Mouse (Mus musculus) B cell, adult 2 months (primary cell): Measurements from ENCODE around the gene Ak5.
"Not testable (repeated sequence)": the region's sequence is repeated elsewhere in the genome, so short reads cannot be mapped to it uniquely, and the experiment has no call there.

Source experiments
- DNase-seq, 2 experiments: peaks; one replicate each; pipeline ENCODE4 v3.0.0; 2022

The Ak5 gene

DNA sequence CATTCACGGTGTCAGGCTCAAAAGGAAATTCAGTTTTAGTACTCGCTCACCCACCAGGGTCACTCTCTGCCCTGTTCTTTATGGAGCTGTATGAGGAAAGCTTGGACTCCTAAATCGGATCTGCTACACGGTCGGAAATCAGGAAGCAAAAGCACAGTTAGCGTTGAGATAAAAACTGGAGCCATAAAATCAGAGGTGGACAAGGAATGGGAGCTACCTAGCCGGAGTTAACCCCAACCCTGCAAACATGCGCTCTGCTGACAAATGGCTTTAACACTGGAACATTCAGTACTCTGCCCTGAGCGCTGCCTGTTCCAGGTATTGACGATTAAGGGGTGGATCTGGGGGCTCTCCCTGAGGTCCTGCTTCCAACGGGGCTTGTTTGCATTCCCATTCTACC lies 47.6 kb downstream of the Ak5 start:
- no peak for DNase-seq

DNA sequence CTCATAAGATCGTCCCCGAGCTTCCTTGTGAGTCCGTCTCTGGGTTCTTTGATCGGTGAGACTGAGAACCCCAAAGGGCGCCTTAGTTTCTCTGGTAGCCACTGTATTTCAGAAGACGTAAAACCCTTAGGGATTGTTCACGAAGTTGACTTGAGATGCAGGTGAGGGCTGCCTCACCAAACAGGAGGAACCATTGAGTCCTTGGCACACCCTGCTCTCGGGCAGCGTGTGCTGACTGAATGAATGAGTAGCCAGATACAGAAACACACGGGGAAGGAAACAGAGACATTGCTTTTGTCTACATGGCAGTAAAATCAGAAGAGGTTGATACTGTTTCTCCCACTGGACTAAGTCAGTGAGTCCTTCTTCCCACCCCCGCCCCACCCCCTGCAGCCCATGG lies 48.1 kb downstream of the Ak5 start:
- DNase-seq, result no peak

DNA sequence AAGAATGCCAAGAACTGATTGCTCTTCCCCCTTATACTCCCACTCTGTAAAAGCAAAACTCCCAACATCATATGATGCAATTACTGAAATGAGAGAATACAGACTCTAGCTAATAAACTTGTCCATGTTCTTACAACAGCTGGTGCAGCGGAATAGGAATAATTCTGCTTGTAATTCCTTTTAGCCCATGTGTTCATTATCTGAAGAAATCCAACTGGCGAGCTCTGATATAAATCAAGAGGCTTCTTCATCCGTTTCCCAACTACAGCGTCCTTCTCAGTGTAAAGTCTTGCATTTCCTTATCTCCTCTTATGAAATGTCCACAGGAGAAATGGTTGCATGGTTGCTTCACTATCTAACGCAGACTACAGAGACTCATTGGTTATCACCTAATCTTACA lies 59.1 kb downstream of the Ak5 start:
- no peak for DNase-seq

DNA sequence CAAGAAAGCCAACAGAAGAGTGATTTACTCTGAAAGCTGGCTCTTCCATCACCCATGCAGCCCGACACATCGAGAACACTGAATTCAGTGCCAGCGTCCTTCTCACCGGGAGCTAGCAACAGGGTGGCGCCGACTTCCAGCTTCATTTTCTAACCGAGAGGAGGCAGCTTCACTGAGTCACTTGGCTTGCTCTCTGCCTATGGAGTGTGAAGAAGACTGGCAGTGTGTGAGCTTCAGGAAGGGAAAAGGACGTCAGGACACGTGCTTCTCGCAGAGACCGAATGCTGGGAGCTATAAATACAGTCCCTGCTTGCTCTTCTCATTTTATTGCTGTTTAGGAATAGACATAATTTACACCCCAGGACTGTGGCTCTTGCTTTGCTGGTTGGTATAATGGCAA lies 62.3 kb downstream of the Ak5 start:
- DNase-seq, result no peak

DNA sequence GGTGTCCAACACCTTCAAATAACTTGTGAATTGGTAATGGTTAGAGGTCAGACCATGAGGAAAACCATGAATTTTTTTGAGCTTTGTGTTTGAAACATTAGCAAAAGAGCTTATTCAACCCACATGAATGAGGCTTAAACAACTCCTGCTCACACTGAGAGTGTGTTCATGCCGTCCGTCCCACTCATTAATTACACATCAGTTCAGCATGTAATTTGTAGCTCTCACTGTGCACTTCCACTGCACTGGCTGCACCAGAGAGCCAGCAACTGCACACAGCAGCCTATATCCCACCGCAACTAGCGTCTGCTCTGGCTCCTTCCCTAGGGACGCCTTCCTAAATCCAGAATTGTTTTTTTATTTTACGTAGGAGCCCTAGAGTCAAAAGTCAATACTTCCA lies 68.5 kb downstream of the Ak5 start:
- DNase-seq, result no peak

DNA sequence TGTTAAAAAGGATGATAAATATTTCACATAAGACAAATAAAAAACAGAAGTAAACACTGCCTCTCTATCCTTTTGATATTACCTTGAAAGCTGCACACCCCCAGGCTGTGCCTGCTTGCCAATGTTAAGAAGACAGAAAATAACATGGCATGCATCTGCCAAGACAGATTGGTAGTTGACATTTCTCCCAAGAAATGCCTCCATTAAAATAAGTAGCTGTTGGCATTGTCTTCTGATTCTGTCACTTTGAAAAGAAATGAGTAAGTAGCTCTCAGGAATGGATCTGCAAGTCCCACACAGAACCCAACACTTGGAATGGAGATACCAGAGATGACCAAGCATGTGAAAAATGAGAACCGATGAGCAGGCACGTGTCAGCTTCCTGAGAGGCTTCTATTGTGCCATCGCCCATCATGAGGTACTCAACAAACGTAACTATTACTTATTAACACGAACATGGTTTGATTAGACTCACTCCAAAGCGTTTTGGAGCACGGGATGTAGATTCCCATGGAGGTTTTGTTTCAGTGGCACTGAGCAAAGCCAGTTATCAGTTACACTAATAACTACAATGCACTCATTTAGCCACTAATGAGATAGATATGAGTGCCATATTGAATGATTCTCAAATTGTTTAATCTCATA lies 71.6 kb downstream of the Ak5 start:
- DNase-seq, result no peak

DNA sequence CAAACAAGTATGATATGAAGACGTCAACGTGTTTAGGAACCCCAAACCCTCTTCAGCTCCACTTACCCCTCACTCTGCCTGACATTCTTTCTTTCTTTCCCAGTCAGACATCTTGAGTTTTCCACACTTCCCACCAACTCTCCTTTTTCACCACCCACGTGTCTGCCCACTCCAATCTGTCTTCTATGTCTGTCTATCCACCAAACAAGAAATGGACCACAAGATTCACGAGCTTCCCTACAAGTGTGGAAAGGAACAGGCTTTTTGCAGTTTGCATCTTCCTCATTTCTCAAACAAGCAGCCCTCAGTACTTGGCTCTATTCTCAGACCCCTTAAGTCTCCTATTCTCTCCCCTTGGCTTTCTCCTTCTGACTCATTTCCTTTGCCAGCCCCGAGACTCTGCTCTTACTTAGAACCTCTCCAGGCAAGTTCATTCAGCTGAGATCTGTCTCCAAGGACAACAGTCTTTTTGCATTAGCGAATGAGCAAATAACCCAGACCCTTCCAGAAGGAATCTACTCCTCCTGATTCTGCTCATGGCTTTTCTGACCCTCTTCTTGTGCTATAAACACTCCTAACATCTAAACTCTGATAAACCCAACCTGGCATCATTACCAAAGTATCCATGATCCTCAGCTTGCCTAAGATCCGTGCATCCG lies 75.3 kb downstream of the Ak5 start:
- no peak for DNase-seq

DNA sequence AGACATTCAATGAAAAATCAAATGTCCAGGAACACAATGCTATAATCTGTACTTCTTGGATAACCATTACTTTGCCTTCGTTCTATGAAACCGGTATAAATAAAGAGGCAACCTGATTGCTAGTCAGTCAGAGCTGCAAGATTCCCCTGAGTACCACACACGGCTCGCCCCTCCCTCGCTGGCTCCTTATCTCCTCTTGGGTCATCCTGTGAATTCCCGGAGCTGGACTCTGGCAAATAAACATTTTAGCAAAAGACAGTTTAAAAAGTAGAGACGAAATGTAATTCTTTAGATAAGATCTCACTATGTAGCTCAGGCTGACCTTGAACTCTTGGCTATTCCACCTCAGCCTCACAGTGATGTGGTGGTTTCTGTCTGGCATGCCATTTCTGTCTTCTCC lies 77.7 kb downstream of the Ak5 start:
- DNase-seq, result no peak

DNA sequence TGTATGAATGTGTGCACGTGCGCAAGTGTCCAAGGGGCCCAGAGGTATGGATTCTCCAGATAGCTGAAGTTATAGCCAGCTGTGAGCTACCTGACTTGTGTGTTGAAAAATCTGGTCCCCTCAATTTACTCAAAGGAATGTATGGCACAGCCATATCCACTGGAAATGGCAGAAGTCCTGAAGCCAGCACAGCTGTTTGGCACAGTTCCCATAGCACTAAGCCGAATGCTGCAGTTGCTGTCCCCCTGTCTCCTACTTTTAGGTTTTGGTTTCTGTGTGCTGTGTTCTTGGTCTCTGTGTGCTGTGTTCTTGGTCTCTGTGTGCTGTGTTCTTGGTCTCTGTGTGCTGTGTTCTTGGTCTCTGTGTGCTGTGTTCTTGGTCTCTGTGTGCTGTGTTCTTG lies 79.1 kb downstream of the Ak5 start:
- not testable (repeated sequence) for DNase-seq

DNA sequence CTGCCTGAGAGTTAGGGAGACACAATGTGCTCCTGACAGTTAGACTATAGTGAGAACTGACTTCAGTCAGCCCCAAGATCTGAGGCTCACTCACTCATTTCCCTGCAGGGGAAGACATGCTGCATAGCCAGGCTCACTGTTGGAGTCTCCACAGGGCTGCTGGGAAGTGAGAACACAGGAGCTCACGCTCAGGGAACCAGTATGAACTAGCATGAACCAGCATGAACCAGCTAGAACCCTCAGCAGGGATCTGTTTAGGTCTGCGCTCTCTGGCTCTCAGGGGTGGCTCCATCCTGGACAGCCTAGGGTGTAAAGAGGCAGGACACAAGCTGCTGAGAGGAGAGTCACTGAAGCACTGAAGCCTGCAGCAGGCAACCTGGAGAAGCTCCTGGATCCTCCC lies 81.2 kb downstream of the Ak5 start:
- DNase-seq, result no peak

DNA sequence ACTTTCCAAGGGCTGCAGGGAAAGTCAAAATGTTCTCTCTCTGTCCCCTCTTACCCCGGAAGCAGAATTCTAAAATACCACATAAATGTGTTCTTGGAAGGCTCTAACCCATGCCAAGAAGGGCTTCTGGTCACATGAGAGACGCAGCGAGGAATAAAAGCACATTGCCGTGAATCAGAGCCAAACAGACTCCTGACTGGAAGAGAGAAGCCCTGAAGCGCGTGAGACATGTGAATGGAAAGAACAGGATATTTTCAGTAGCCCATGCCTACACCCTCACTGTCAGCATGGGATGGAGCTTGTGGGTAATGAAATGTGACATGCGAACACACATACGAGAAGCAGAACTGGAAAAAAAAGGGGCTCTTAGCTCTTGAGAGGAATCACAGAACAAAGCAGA lies 82.0 kb downstream of the Ak5 start:
- DNase-seq, result no peak

DNA sequence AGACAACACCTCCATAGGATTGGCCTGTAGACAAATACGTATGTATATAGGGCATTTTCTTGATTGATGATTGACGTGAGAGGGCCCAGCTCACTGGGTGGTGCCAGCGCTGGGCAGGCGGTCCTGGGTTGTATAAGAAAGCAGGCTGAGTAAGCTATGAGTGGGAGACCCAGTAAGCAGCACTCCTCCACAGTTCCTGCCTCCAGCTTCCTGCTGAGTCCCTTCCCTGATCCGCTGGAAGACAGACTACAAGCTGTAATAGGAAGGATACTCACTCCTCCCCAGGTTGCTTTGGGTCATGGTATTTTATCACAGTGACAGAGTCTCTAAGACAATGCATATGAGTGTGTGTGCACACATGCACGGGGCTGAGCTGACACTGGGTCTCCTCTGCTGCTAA lies 82.6 kb downstream of the Ak5 start:
- no peak for DNase-seq

DNA sequence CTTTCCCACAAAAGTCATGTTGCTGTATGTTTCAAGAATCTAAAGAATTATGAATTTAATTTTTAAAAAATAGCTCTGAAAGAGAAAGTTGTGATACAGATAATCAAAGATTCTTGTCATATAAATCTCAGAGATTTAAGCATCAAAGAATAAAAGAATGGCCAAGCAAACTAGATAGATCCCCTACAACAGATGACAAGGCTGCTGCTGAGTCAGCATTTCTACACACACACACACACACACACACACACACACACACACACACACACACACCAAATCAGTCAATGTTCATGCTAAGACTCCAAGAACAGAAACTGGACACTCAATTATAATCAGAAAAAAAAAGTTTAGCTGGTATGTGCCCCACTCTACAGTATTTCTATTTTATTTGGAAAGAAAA lies 85.1 kb downstream of the Ak5 start:
- no peak for DNase-seq

DNA sequence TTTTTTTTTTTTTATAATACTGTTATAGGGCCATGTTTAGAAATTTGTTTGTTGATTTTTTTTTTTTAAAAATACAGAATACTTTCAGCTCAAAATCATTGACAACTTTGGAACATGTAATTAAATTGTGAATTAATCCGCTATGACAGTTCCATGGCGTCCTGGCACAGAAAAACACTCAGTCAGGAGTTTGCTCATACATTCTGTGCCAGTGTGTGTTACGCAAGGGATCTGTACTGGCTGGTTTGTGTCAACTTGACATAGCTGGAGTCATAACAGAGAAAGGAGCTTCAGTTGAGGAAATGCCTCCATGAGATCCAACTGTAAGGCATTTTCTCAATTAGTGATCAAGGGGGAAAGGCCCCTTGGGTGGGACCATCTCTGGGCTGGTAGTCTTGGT lies 86.3 kb downstream of the Ak5 start:
- not testable (repeated sequence) for DNase-seq

DNA sequence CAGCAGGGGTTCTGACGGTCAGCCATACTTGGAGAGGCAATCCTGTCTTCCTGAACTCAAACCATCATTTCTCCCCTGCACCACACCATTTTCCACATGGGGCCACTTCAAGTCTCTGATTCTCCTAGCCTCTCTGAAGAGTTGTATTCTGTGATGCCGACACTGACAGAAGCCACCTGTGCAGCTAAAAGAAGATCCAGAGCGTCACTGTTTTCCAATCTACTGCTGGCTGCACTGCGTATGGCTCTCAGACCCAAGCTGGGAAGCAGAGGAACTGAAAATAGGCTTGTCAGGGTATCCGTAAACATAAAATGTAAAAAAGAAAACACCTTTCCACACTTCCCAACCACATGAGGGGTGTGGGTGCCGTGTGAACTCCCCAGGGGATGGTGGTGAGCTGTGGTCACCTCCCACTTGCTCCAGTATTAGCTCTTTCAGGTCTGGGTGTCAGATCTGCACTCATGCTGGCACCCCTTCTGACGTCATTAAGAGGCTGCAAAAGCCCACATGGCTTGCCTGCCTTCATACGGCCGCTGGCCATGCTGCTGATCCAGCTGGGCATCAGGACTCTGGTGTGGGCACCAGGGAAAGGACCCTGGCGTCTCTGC lies 88.1 kb downstream of the Ak5 start:
- DNase-seq, result no peak

DNA sequence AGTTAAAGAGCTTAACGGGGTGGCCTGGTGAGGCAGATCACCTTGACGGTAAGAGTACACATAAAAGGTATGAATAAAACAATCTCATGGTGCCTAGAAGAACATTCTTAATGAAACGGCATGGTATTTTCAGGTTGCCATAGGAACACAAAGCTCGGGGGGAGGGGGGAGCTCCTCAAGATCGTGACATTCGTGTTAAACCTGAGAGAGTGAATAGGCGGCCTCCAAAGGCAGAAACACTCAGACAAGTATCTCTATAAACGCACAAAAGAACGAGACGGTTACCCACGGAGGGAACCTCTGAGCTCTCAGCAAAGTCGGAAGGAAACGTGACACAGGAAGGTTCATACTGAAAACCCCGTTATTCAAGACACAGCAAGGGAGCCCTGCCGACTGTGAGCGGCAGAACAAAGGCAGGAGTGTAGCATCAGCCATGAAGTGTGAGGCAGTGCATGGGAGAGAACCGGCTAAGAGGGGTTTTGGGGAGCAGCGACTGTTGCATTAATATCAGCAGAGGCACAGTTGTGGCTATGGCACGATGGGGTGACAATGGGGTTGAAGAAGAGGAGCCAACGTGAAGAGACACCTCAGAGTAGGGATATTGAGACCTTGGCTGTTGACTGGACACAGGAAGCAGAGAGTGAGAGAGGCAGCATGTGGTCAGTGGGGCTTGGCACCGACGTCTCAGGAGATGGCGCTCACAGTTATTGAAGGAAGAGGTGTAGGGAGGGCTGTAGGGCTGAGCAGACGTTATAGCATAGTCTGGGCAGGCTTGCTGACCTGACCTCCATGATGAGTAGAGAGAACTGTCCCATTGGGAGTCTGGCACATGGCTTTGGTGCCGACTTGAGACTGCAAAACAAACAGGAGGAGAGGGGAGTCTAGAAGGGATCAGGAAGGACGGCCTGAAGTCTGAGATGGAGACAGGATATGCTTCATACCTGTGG lies 89.6 kb downstream of the Ak5 start:
- DNase-seq, result no peak

DNA sequence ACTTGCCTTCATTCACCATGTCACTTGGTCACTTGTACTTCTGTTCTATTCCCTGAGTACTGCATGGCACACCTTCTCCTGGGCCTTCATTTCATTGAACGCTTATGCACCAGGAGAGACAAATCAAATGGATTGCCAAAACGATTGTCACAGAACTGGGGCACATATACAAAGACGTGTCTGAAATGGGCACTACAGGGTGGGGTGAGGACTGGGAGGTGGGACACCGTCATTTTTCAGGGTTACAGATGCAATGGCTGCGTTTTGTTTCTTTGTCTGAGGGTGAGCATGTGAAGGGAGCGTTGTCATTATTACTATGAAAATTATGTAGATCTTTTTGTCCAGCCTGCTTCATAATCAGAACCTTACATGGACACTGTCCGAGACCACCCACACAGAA lies 90.4 kb downstream of the Ak5 start:
- DNase-seq, result no peak

DNA sequence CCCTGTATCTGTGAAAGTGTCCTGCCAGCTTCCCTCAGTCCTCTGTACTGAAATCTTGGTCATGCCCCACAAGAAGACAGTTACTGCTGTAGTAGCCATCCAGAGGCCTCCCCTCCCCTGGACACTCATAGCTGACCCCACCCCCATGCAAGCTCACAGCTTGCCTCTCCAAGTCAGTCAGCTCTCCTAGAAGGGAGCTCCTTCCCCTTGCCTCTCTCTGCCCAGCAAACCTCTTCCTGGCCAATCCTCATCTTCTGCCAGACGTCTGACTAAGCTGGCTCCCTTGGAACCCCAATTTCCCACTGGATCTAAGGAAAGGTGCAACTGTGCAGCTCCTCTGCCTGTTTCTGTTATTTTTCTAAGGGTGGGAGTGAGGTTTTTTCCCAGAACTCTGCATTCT lies 90.9 kb downstream of the Ak5 start:
- DNase-seq, result no peak

DNA sequence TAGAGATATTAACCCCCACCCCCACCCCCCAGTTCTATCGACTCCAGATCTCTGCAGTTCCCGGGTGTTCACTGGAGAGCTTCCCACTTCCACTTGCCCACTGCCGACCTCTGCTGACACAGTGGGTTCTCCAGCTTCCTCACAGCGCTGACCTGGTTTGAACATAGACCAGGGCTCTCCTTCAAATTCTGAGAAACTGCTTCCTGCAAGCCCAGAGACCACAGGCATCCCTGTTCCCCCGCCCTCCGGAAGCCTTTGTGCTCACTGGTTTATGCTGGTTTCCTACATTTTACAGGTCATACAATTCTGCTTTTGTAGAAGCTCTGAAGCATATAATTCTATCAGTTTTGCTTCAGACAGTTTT lies 98.9 kb downstream of the Ak5 start:
- no peak for DNase-seq

DNA sequence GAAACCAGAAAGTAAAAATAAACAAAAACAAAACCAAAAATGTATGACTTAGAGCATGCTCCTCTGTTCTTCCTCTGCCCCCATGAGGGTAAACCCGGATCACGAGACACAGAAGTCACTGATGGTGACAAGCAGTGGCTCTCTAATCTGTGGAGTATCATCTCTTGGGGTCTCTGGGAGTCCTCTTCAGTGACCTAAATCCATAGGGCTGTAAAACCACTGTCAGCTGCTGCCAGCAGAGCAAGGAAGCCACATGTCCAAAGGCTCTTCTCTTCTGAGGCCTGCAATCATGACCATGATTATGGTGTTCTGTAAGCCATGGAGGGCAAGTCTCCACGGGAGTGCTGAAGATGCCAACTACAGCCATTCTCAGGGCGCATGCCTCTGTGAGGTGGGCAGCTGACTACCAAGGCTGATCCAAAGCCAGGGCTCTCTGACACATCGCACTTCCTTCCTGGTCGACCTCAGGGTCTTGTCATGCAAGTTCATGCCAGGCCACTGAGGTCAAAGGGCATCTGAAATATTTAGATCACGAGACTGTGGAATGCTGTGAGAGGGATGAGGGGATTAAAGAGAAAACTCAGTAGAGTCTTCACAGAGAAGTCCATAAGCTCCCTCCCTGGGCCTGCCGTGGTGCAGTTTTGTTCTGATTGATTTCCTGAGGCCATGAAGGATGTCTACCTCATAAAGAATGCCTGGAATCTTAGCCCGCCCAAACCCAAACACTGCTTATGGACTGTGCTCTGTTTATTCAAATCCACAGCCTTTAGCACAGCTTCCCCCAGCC lies 99.5 kb downstream of the Ak5 start:
- no peak for DNase-seq

DNA sequence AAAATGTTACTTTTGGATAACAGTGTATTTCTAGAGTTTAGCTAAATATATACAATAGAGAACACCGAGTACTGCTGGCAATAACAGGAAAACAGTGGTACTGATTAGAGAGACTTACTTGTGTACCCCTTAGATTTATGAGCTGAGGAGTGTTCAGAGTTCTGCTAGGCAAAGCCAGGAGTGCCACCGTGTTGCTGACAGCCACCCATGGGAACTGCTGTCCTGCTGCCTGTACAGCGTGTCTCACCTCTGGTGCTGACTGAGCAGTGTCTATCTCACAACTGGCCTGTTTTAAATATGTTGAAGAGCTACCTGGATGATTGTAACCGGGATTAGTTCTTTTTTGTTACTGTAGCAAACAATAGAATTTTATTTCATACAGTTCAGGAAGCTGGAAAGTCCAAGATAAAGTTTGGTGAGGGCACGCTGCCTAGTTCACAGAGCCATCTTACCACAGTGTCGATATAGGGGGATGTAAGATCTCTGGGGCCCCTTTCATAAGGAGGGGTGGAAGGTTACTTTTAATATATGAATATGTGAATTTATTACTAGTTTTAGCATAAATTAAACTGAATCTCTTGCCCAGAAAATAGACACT lies 103.5 kb downstream of the Ak5 start:
- no peak for DNase-seq

DNA sequence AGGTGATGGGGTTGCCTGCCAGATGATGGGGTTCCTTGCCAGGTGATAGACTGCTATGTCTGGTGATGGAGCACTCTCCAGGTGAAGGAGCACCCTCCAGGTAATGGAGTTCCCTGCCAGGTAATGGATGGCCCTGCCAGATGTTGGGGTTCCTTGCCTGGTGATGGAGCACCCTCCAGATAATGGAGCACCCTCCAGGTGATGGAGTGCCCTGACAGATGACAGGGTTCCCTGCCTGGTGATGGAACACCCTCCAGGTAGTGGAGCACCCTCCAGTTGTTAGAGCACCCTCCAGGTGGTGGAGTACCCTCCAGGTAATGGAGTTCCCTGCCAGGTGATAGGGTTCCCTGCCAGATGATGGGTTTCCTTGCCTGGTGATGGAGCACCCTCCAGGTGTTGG lies 104.3 kb downstream of the Ak5 start:
- DNase-seq, result no peak
